Comparison of ENCODE assay signal across 8 mouse cellular contexts in genomic region chr7:143685359-143686067, GRCm38 (mm10). TPM values are rescaled to one million over a fixed set of nuclear protein-coding genes. Genes with fewer than 3 reads are reported as not detected.
DNase-seq lines count a peak whose midpoint lies in the region; ATAC-seq and TF ChIP-seq lines count a peak whose summit lies in the region.

Gene Tnfrsf23, minus strand, starts transcription at chr7:143685872.

- ATAC-seq in lung, embryonic 15.5 days (ENCODE audit: borderline replicate concordance, extremely low read depth, low FRiP score, low TSS enrichment), result peak; percentile 87

- 4% methylated on average over 35 of the region's 35 CpGs for WGBS in hindbrain, embryonic 10.5 days
- 2% methylated on average over 35 of the region's 35 CpGs for WGBS in lung, embryonic 15.5 days
- WGBS in olfactory bulb, adult 2 months, result 3% methylated on average over 35 of the region's 35 CpGs

- H3K4me1 ChIP-seq in ES-Bruce4 (ENCODE audit: control insufficient read depth, insufficient read depth, low read length), result no peaks in the 10 kb centered on the region
- peaks cover 8% of the 10 kb centered on the region; the same call in 1 of the 2 replicates for H3K4me1 ChIP-seq in hindbrain, embryonic 10.5 days (replicated peaks)
- peaks cover 6% of the 10 kb centered on the region; the same call in 1 of the 2 replicates for H3K4me1 ChIP-seq in lung, embryonic 15.5 days
- H3K4me1 ChIP-seq in olfactory bulb, adult 2 months (ENCODE audit: control insufficient read depth, insufficient read depth, low read length), result peaks cover 7% of the 10 kb centered on the region

- no peak within 1 kb of the TSS for H3K27ac ChIP-seq in ES-Bruce4 (ENCODE audit: insufficient read depth, low read length)
- H3K27ac ChIP-seq in hindbrain, embryonic 10.5 days, result no peak within 1 kb of the TSS
- H3K27ac ChIP-seq in lung, embryonic 15.5 days, result no peak within 1 kb of the TSS
- H3K27ac ChIP-seq in olfactory bulb, adult 2 months (ENCODE audit: insufficient read depth, low read depth, low read length), result no peak within 1 kb of the TSS

- no peak for TF ChIP-seq CTCF in ES-Bruce4 (IDR thresholded peaks at IDR 0.05; ENCODE audit: low read depth, low read length)
- TF ChIP-seq CTCF in brain, embryonic 14.5 days (IDR thresholded peaks at IDR 0.05; ENCODE audit: borderline replicate concordance, extremely low read depth, insufficient read depth, insufficient read length), result no peak
- no peak for TF ChIP-seq CTCF in olfactory bulb, adult 2 months (IDR thresholded peaks at IDR 0.05; ENCODE audit: insufficient read depth, low read depth, low read length)

- no peaks in the 10 kb centered on the region for H3K27me3 ChIP-seq in ES-Bruce4 (ENCODE audit: control insufficient read depth, insufficient read depth, low read length, poor library complexity, severe bottlenecking)
- H3K27me3 ChIP-seq in hindbrain, embryonic 10.5 days (ENCODE audit: insufficient read depth, poor library complexity, severe bottlenecking), result peaks cover 20% of the 10 kb centered on the region
- H3K27me3 ChIP-seq in lung, embryonic 15.5 days, result no peaks in the 10 kb centered on the region

- TF ChIP-seq EP300 in ES-Bruce4 (IDR thresholded peaks at IDR 0.05; ENCODE audit: insufficient read depth, low read depth, low read length), result no peak

- no peak within 1 kb of the TSS for H3K9ac ChIP-seq in ES-Bruce4 (ENCODE audit: low read depth, poor library complexity, severe bottlenecking)
- peak within 1 kb of the TSS; percentile 39 for H3K9ac ChIP-seq in lung, embryonic 15.5 days

- peak within 1 kb of the TSS; percentile 98 for H3K4me2 ChIP-seq in lung, embryonic 15.5 days

- TF ChIP-seq POLR2A in ES-Bruce4 (IDR thresholded peaks at IDR 0.05; ENCODE audit: insufficient read depth, low read length), result no peak
- TF ChIP-seq POLR2A in brain, embryonic 14.5 days (IDR thresholded peaks at IDR 0.05; ENCODE audit: borderline replicate concordance, extremely low read depth, insufficient read depth, insufficient read length, poor library complexity, severe bottlenecking), result no peak
- no peak for TF ChIP-seq POLR2A in olfactory bulb, adult 2 months (IDR thresholded peaks at IDR 0.05; ENCODE audit: insufficient read depth, low read depth, low read length)

- no peaks in the 10 kb centered on the region for H3K9me3 ChIP-seq in ES-Bruce4 (replicated peaks; ENCODE audit: control insufficient read depth, insufficient read depth, low read length, poor library complexity, severe bottlenecking)
- H3K9me3 ChIP-seq in hindbrain, embryonic 10.5 days, result no peaks in the 10 kb centered on the region
- H3K9me3 ChIP-seq in lung, embryonic 15.5 days, result no peaks in the 10 kb centered on the region

- DNase-seq in brain, embryonic 14.5 days (ENCODE audit: low read depth), result peak; percentile 84
- DNase-seq in forelimb bud, embryonic 11.5 days (ENCODE audit: low read depth, low spot score), result peak; percentile 61
- peak; percentile 69 for DNase-seq in hindbrain, embryonic 10.5 days (ENCODE audit: low spot score)
- peak; percentile 40 for DNase-seq in layer of hippocampus, adult 9-10 months (ENCODE audit: low spot score)
- peak; percentile 24 to 39 for DNase-seq in thymus, postnatal 10 days (ENCODE audit: low spot score in 2 of 2)

- H3K4me3 ChIP-seq in ES-Bruce4 (ENCODE audit: low read depth, low read length), result peak within 1 kb of the TSS; percentile 64
- peak within 1 kb of the TSS; percentile 55 for H3K4me3 ChIP-seq in hindbrain, embryonic 10.5 days
- peak within 1 kb of the TSS; percentile 51 for H3K4me3 ChIP-seq in lung, embryonic 15.5 days
- H3K4me3 ChIP-seq in olfactory bulb, adult 2 months (ENCODE audit: insufficient read depth, low read depth, low read length), result peak within 1 kb of the TSS; percentile 33

- no peaks in the 10 kb centered on the region for H3K36me3 ChIP-seq in ES-Bruce4 (ENCODE audit: control insufficient read depth, insufficient read depth, low read length, poor library complexity, severe bottlenecking)
- peaks cover 20% of the 10 kb centered on the region for H3K36me3 ChIP-seq in hindbrain, embryonic 10.5 days
- peaks cover 21% of the 10 kb centered on the region for H3K36me3 ChIP-seq in lung, embryonic 15.5 days

RNA-seq across cellular contexts. Expression of gene Tnfrsf23, which starts in this region (rescaled TPM):
- 3.3 and 4.4 TPM in 2 replicates for polyA plus RNA-seq in ES-Bruce4 (2011; ENCODE audit: insufficient read depth, insufficient read length, low read depth, missing spikeins)
- 1.5 and 2.3 TPM in 2 replicates for polyA plus RNA-seq in brain, embryonic 14.5 days (2012; rRNA removed)
- 0.30 and 0.50 TPM in 2 replicates for polyA plus RNA-seq in hindbrain, embryonic 10.5 days (2016; fragmentation: Nextera tagmentation; extraction: Ambion mirVana)
- 1.1 and 1.2 TPM in 2 replicates for polyA plus RNA-seq in lung, embryonic 15.5 days (2015; fragmentation: Nextera tagmentation; extraction: Ambion mirVana)
- not detected in 2 replicates for polyA plus RNA-seq in olfactory bulb, adult 2 months (2012; ENCODE audit: insufficient read depth, insufficient read length, low replicate concordance, missing spikeins)

Comparison
In these comparisons a context has a peak if more than half of its experiments do, and no peak if none do; other contexts are left out.
1. Peak in DNase-seq and H3K4me3 ChIP-seq in hindbrain, embryonic 10.5 days; RNA of the gene not detected or under 1 TPM.
2. DNase-seq: peak in every context shown above with its lines; median percentile 84 in brain, embryonic 14.5 days; 69 in hindbrain, embryonic 10.5 days; 61 in forelimb bud, embryonic 11.5 days; 40 in layer of hippocampus, adult 9-10 months; 32 in thymus, postnatal 10 days.